Mouse (Mus musculus) forebrain, embryonic 13.5 days (tissue): ENCODE measurements at regions not wholly inside any gene's neighbourhood (a gene's known extent, or its start where the extent isn't known, plus 50 kb on each side); places are given as distances from the start of the nearest gene placed in this dataset.
A peak's percentile ranks its signal among the peaks of the same experiment; 100 is the strongest.
"Not testable (repeated sequence)": the region's sequence is repeated elsewhere in the genome, so short reads cannot be mapped to it uniquely, and the experiment has no call there.

ENCODE experiments used
- ATAC-seq: fragments of 200-750 bp; cut with Nextera tagmentation; 2 replicates; pipeline ENCODE4 v1.8.0; 2017
- H3K27ac ChIP-seq: fragments of 300-500 bp; sonication (generic); 2 replicates; pipeline ENCODE4 v1.5.1; 2015; ENCODE audit warnings: inconsistent platforms, mild to moderate bottlenecking, moderate library complexity
- H3K27me3 ChIP-seq: fragments of 300-500 bp; sonication (generic); 2 replicates; pipeline ENCODE4 v1.6.1; 2015; ENCODE audit warnings: mild to moderate bottlenecking, inconsistent platforms
- H3K36me3 ChIP-seq: fragments of 300-500 bp; sonication (generic); 2 replicates; pipeline ENCODE4 v1.6.1; 2015; ENCODE audit warnings: mild to moderate bottlenecking, inconsistent platforms; ENCODE audit not compliant: poor library complexity, severe bottlenecking
- H3K4me1 ChIP-seq: fragments of 300-500 bp; sonication (generic); 2 replicates; pipeline ENCODE4 v1.6.1; 2015; ENCODE audit warnings: inconsistent platforms
- H3K4me2 ChIP-seq: fragments of 300-500 bp; sonication (generic); 2 replicates; pipeline ENCODE4 v1.6.1; 2015; ENCODE audit warnings: inconsistent platforms, mild to moderate bottlenecking, moderate library complexity
- H3K4me3 ChIP-seq: fragments of 300-500 bp; sonication (generic); 2 replicates; pipeline ENCODE4 v1.5.1; 2015; ENCODE audit warnings: mild to moderate bottlenecking, inconsistent platforms
- H3K9ac ChIP-seq: fragments of 300-500 bp; sonication (generic); 2 replicates; pipeline ENCODE4 v1.6.1; 2015; ENCODE audit warnings: mild to moderate bottlenecking, inconsistent platforms
- H3K9me3 ChIP-seq: fragments of 300-500 bp; sonication (generic); replicated peaks from 2 replicates; pipeline ENCODE4 v1.6.1; 2016; ENCODE audit warnings: inconsistent platforms
- WGBS: fragments of 180-500 bp; shearing (Covaris S2); methylation state at CpG from one replicate; pipeline ENCODE4 v1.1.7; 2015; 5-methylcytosine and 5-hydroxymethylcytosine counted together

- Histone ChIP-seq H3K4me1 (peaks cover 14% of the 10 kb centered on the region), H3K9me3 (no peaks in the 10 kb centered on the region), H3K36me3 (no peaks in the 10 kb centered on the region), H3K9ac (no peak overlapping the region), H3K27me3 (no peaks in the 10 kb centered on the region), H3K27ac (no peak overlapping the region), H3K4me2 (no peak overlapping the region), H3K4me3 (no peak overlapping the region)
- no peak for ATAC-seq
- WGBS, result 91% methylated on average over 3 of the region's 3 CpGs
Observed at GRCm38 (mm10) chr2:48315306-48315705, 498.6 kb upstream of the Acvr2a start.

- 86% methylated on average over 8 of the region's 8 CpGs for WGBS
- ATAC-seq, result no peak
- Histone ChIP-seq H3K9me3 (no peaks in the 10 kb centered on the region), H3K36me3 (no peaks in the 10 kb centered on the region), H3K4me1 (peaks cover 14% of the 10 kb centered on the region), H3K4me3 (no peak overlapping the region), H3K27me3 (no peaks in the 10 kb centered on the region), H3K9ac (no peak overlapping the region), H3K27ac (no peak overlapping the region), H3K4me2 (no peak overlapping the region)
Observed at GRCm38 (mm10) chr2:48316180-48316889, 497.6 kb upstream of the Acvr2a start.

GRCm38 (mm10) chr2:48317821-48318220 is 496.1 kb upstream of the Acvr2a start:
- H3K36me3 ChIP-seq, result no peaks in the 10 kb centered on the region
- H3K27ac ChIP-seq, result no peak overlapping the region
- H3K9ac ChIP-seq, result no peak overlapping the region
- H3K4me3 ChIP-seq, result no peak overlapping the region
- no peak overlapping the region for H3K4me2 ChIP-seq
- H3K4me1 ChIP-seq, result peaks cover 14% of the 10 kb centered on the region
- no peaks in the 10 kb centered on the region for H3K27me3 ChIP-seq
- no peaks in the 10 kb centered on the region for H3K9me3 ChIP-seq
- ATAC-seq, result peak; percentile 54
- 45% methylated on average over 7 of the region's 7 CpGs for WGBS

- WGBS, result 27% methylated on average over 8 of the region's 8 CpGs
- peaks cover 14% of the 10 kb centered on the region for H3K4me1 ChIP-seq
- no peak overlapping the region for H3K27ac ChIP-seq
- no peak overlapping the region for H3K9ac ChIP-seq
- H3K4me3 ChIP-seq, result no peak overlapping the region
- no peaks in the 10 kb centered on the region for H3K9me3 ChIP-seq
- ATAC-seq, result peak; percentile 54
- H3K36me3 ChIP-seq, result no peaks in the 10 kb centered on the region
- H3K4me2 ChIP-seq, result no peak overlapping the region
- no peaks in the 10 kb centered on the region for H3K27me3 ChIP-seq
Observed at GRCm38 (mm10) chr2:48318384-48319030, 495.4 kb upstream of the Acvr2a start.

- WGBS, result 81% methylated on average over 4 of the region's 4 CpGs
- ATAC-seq, result no peak
Observed at GRCm38 (mm10) chr2:48321471-48321870, 492.4 kb upstream of the Acvr2a start.

GRCm38 (mm10) chr2:48322278-48322677 is 491.6 kb upstream of the Acvr2a start:
- Histone ChIP-seq H3K4me2 (no peak overlapping the region), H3K27me3 (no peaks in the 10 kb centered on the region), H3K27ac (no peak overlapping the region), H3K9me3 (no peaks in the 10 kb centered on the region), H3K4me1 (peaks cover 14% of the 10 kb centered on the region), H3K4me3 (no peak overlapping the region), H3K36me3 (no peaks in the 10 kb centered on the region), H3K9ac (no peak overlapping the region)
- 82% methylated on average over 5 of the region's 5 CpGs for WGBS
- no peak for ATAC-seq

More at GRCm38 (mm10) chr2:48321471-48321870, 492.4 kb upstream of the Acvr2a start:
- H3K4me1 ChIP-seq, result peaks cover 14% of the 10 kb centered on the region
- no peak overlapping the region for H3K9ac ChIP-seq
- no peak overlapping the region for H3K27ac ChIP-seq
- H3K36me3 ChIP-seq, result no peaks in the 10 kb centered on the region
- H3K4me3 ChIP-seq, result no peak overlapping the region
- H3K9me3 ChIP-seq, result no peaks in the 10 kb centered on the region
- H3K27me3 ChIP-seq, result no peaks in the 10 kb centered on the region
- H3K4me2 ChIP-seq, result no peak overlapping the region

GRCm38 (mm10) chr2:48328204-48328603 is 485.7 kb upstream of the Acvr2a start:
- no peak overlapping the region for H3K9ac ChIP-seq
- 0 out of 2 replicates have a peak, but pooled peaks cover 2% of the 10 kb centered on the region for H3K4me1 ChIP-seq
- no peak overlapping the region for H3K4me2 ChIP-seq
- H3K9me3 ChIP-seq, result no peaks in the 10 kb centered on the region
- no peak overlapping the region for H3K27ac ChIP-seq
- H3K36me3 ChIP-seq, result no peaks in the 10 kb centered on the region
- no peak overlapping the region for H3K4me3 ChIP-seq
- H3K27me3 ChIP-seq, result no peaks in the 10 kb centered on the region
- ATAC-seq, result no peak

GRCm38 (mm10) chr2:48332783-48333182 is 481.1 kb upstream of the Acvr2a start:
- Histone ChIP-seq H3K27ac (no peak overlapping the region), H3K4me1 (0 out of 2 replicates have a peak, but pooled peaks cover 2% of the 10 kb centered on the region), H3K9ac (no peak overlapping the region), H3K27me3 (no peaks in the 10 kb centered on the region), H3K4me3 (no peak overlapping the region), H3K36me3 (no peaks in the 10 kb centered on the region), H3K4me2 (no peak overlapping the region), H3K9me3 (no peaks in the 10 kb centered on the region)
- 64% methylated on average over 10 of the region's 10 CpGs for WGBS
- ATAC-seq, result no peak

GRCm38 (mm10) chr2:48348021-48348420 is 465.9 kb upstream of the Acvr2a start:
- Histone ChIP-seq H3K27me3 (no peaks in the 10 kb centered on the region), H3K9ac (no peak overlapping the region), H3K4me3 (no peak overlapping the region), H3K27ac (no peak overlapping the region), H3K4me2 (no peak overlapping the region), H3K4me1 (no peaks in the 10 kb centered on the region), H3K36me3 (no peaks in the 10 kb centered on the region), H3K9me3 (no peaks in the 10 kb centered on the region)
- 96% methylated on average over 4 of the region's 4 CpGs for WGBS
- ATAC-seq, result no peak

- ATAC-seq, result no peak
- Histone ChIP-seq H3K9me3 (no peaks in the 10 kb centered on the region), H3K27ac (no peak overlapping the region), H3K9ac (no peak overlapping the region), H3K4me2 (no peak overlapping the region), H3K36me3 (no peaks in the 10 kb centered on the region), H3K4me3 (no peak overlapping the region), H3K4me1 (no peaks in the 10 kb centered on the region), H3K27me3 (no peaks in the 10 kb centered on the region)
- WGBS, result 88% methylated on average over 3 of the region's 3 CpGs
Observed at GRCm38 (mm10) chr2:48349794-48350193, 464.1 kb upstream of the Acvr2a start.

- no peak overlapping the region for H3K4me3 ChIP-seq
- no peak overlapping the region for H3K4me2 ChIP-seq
- no peaks in the 10 kb centered on the region for H3K36me3 ChIP-seq
- ATAC-seq, result no peak
- no peak overlapping the region for H3K27ac ChIP-seq
- H3K9me3 ChIP-seq, result no peaks in the 10 kb centered on the region
- WGBS, result 97% methylated on average over 1 of the region's 1 CpGs
- no peaks in the 10 kb centered on the region for H3K27me3 ChIP-seq
- H3K4me1 ChIP-seq, result no peaks in the 10 kb centered on the region
- H3K9ac ChIP-seq, result no peak overlapping the region
Observed at GRCm38 (mm10) chr2:48350206-48350605, 463.7 kb upstream of the Acvr2a start.

GRCm38 (mm10) chr2:48371572-48371971 is 442.3 kb upstream of the Acvr2a start:
- H3K9ac ChIP-seq, H3K4me3 ChIP-seq, H3K4me1 ChIP-seq, H3K4me2 ChIP-seq, H3K27me3 ChIP-seq, H3K36me3 ChIP-seq, H3K9me3 ChIP-seq, H3K27ac ChIP-seq, ATAC-seq: not testable (repeated sequence)
- WGBS, result 92% methylated on average over 4 of the region's 4 CpGs

GRCm38 (mm10) chr2:48373086-48373485 is 440.8 kb upstream of the Acvr2a start:
- no peak overlapping the region for H3K4me3 ChIP-seq
- no peaks in the 10 kb centered on the region for H3K36me3 ChIP-seq
- no peak overlapping the region for H3K9ac ChIP-seq
- H3K27ac ChIP-seq, result no peak overlapping the region
- H3K4me1 ChIP-seq, result no peaks in the 10 kb centered on the region
- no peaks in the 10 kb centered on the region for H3K9me3 ChIP-seq
- H3K27me3 ChIP-seq, result no peaks in the 10 kb centered on the region
- ATAC-seq, result no peak
- H3K4me2 ChIP-seq, result no peak overlapping the region
